Mouse (Mus musculus) right cerebral cortex, postnatal 10 days (tissue): ENCODE results near the gene Chmp6.

Source experiments
- DNase-seq, 2 experiments: peaks; one replicate each; pipeline ENCODE4 v3.0.0; 2021; ENCODE audit warnings: low spot score in 2 of 2

The Chmp6 gene

GRCm38 (mm10) chr11:119913291-119913934, at the start of gene Chmp6:
Gene Chmp6, plus strand, starts transcription at chr11:119913441.
- peak; percentile 92 to 93 for DNase-seq

GRCm38 (mm10) chr11:119866837-119867236, 46.4 kb upstream of the Chmp6 start:
- DNase-seq = no peak

GRCm38 (mm10) chr11:119868138-119868537, 45.1 kb upstream of the Chmp6 start:
- no peak for DNase-seq

GRCm38 (mm10) chr11:119868556-119868955, 44.7 kb upstream of the Chmp6 start:
- DNase-seq = no peak

GRCm38 (mm10) chr11:119871141-119871540, 42.1 kb upstream of the Chmp6 start:
- no peak for DNase-seq

- DNase-seq = no peak
Measured at GRCm38 (mm10) chr11:119873643-119874042, 39.6 kb upstream of the Chmp6 start.

GRCm38 (mm10) chr11:119874841-119875240, 38.4 kb upstream of the Chmp6 start:
- DNase-seq = no peak

- DNase-seq = no peak
Measured at GRCm38 (mm10) chr11:119875685-119876084, 37.6 kb upstream of the Chmp6 start.

GRCm38 (mm10) chr11:119877124-119877523, 36.1 kb upstream of the Chmp6 start:
- no peak for DNase-seq

- DNase-seq = no peak
Measured at GRCm38 (mm10) chr11:119879573-119879972, 33.7 kb upstream of the Chmp6 start.

- DNase-seq = no peak
Measured at GRCm38 (mm10) chr11:119883646-119884045, 29.6 kb upstream of the Chmp6 start.

GRCm38 (mm10) chr11:119889966-119890365, 23.3 kb upstream of the Chmp6 start:
- DNase-seq = no peak

GRCm38 (mm10) chr11:119891601-119892215, 21.5 kb upstream of the Chmp6 start:
- DNase-seq = no peak

- peak; percentile 30 to 50 for DNase-seq
Measured at GRCm38 (mm10) chr11:119893667-119894236, 19.5 kb upstream of the Chmp6 start.

- no peak for DNase-seq
Measured at GRCm38 (mm10) chr11:119894634-119895033, 18.6 kb upstream of the Chmp6 start.

GRCm38 (mm10) chr11:119897041-119897440, 16.2 kb upstream of the Chmp6 start:
- DNase-seq = no peak

- DNase-seq = peak in 1 of 2 experiments; percentile 21
Measured at GRCm38 (mm10) chr11:119898976-119899375, 14.3 kb upstream of the Chmp6 start.

GRCm38 (mm10) chr11:119901174-119901573, 12.1 kb upstream of the Chmp6 start:
- no peak for DNase-seq

- DNase-seq = no peak
Measured at GRCm38 (mm10) chr11:119902891-119903290, 10.3 kb upstream of the Chmp6 start.

GRCm38 (mm10) chr11:119904621-119905286, 8.5 kb upstream of the Chmp6 start:
- DNase-seq = peak; percentile 84 to 88

- DNase-seq = peak in 1 of 2 experiments; percentile 40
Measured at GRCm38 (mm10) chr11:119905794-119906193, 7.4 kb upstream of the Chmp6 start.

GRCm38 (mm10) chr11:119907006-119907650, 6.1 kb upstream of the Chmp6 start:
- peak in 1 of 2 experiments; percentile 48 for DNase-seq
